ENCODE assay signal across 35 mouse cellular contexts in the genomic region with DNA sequence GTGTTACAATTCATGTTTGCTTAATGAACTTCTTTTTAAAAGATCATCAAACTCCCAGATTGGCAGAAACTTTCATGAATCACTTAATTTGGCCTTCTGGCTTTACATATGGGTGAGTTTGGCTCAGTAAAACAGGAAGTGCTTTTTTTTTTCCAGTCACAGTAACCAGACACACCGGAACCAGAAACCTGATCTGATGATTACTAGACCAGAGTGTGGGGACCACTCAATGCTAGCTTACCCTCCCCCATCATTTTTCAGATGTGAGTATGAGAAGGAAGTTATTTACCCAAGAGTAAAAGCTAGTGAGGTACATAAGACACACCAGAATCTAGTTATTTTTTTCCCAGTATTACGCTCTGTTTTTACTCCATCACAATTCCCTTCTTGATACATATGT. TPM values are rescaled to one million over a fixed set of nuclear protein-coding genes. Genes with fewer than 3 reads are reported as not detected.
A peak's percentile ranks its signal among the peaks of the same experiment; 100 is the strongest.
DNase-seq lines count a peak whose midpoint lies in the region; ATAC-seq lines count a peak whose summit lies in the region.
"Had no signal": no experiment of that assay in that cellular context is flagged by ENCODE, and none has a peak within 500 bp of the region (broad histone marks: within the 10 kb centered on the region; RNA-seq: fewer than 3 reads in every experiment).

No protein-coding gene starts in this region.

- H3K27ac ChIP-seq in limb, embryonic 11.5 days (replicated peaks; ENCODE audit: low read depth, low read length), result no peak overlapping the region
- no peak overlapping the region for H3K27ac ChIP-seq in limb, embryonic 10.5 days
- H3K27ac ChIP-seq in intestine, embryonic 16.5 days (ENCODE audit: low read length), result no peak overlapping the region
- H3K27ac ChIP-seq: embryonic facial prominence, embryonic 13.5 days; heart, embryonic 10.5 days; heart, embryonic 15.5 days; hindbrain, embryonic 15.5 days; kidney, embryonic 15.5 days; left cerebral cortex, adult 2 months; liver, embryonic 15.5 days; lung, embryonic 15.5 days; midbrain, embryonic 12.5 days; neural tube, embryonic 12.5 days had no signal

- peak; percentile 51; the same call in 1 of the 2 replicates for ATAC-seq in limb, embryonic 11.5 days (ENCODE audit: insufficient number of reproducible peaks, low FRiP score, low TSS enrichment, low read depth)
- peak; percentile 43 for ATAC-seq in activated CD4-positive, CD25-positive, alpha-beta regulatory T cell, adult 4 months
- ATAC-seq in hematopoietic stem cell, adult 5-6 weeks (replicated peaks in 1 of 2; ENCODE audit: insufficient read depth in 1 of 2, low FRiP score in 2 of 2, low TSS enrichment in 1 of 2, low read depth in 1 of 2, poor library complexity in 2 of 2, severe bottlenecking in 2 of 2), result peak; percentile 81
- ATAC-seq in intestine, embryonic 16.5 days, result no peak
- ATAC-seq: forebrain, embryonic 16.5 days; inflammation-experienced regulatory T-cells, adult 6 months had no signal

- H3K4me1 ChIP-seq in limb, embryonic 11.5 days (ENCODE audit: control insufficient read depth, insufficient read depth, low read length), result no peaks in the 10 kb centered on the region
- H3K4me1 ChIP-seq in limb, embryonic 10.5 days, result no peaks in the 10 kb centered on the region
- no peaks in the 10 kb centered on the region for H3K4me1 ChIP-seq in intestine, embryonic 16.5 days (ENCODE audit: control insufficient read depth, insufficient read depth, low read length)
- H3K4me1 ChIP-seq: embryonic facial prominence, embryonic 13.5 days; heart, embryonic 10.5 days; heart, embryonic 15.5 days; hindbrain, embryonic 15.5 days; kidney, embryonic 15.5 days; liver, embryonic 15.5 days; lung, embryonic 15.5 days; midbrain, embryonic 12.5 days; neural tube, embryonic 12.5 days had no signal

- H3K36me3 ChIP-seq in limb, embryonic 11.5 days (ENCODE audit: control insufficient read depth, insufficient read depth, low read length), result no peaks in the 10 kb centered on the region
- H3K36me3 ChIP-seq in limb, embryonic 10.5 days, result no peaks in the 10 kb centered on the region
- H3K36me3 ChIP-seq in splenic B cell, adult 2 months (ENCODE audit: control insufficient read depth, insufficient read depth, low read length, poor library complexity, severe bottlenecking), result no peaks in the 10 kb centered on the region
- H3K36me3 ChIP-seq in intestine, embryonic 16.5 days (ENCODE audit: control insufficient read depth, insufficient read depth, low read length), result no peaks in the 10 kb centered on the region
- H3K36me3 ChIP-seq: embryonic facial prominence, embryonic 13.5 days; heart, embryonic 10.5 days; heart, embryonic 15.5 days; hindbrain, embryonic 15.5 days; kidney, embryonic 15.5 days; liver, embryonic 15.5 days; lung, embryonic 15.5 days; midbrain, embryonic 12.5 days; neural tube, embryonic 12.5 days had no signal

- H3K27me3 ChIP-seq in limb, embryonic 11.5 days (ENCODE audit: control insufficient read depth, insufficient read depth, low read length), result no peaks in the 10 kb centered on the region
- peaks cover 48% of the 10 kb centered on the region for H3K27me3 ChIP-seq in limb, embryonic 10.5 days (ENCODE audit: low read depth, poor library complexity, severe bottlenecking)
- H3K27me3 ChIP-seq in splenic B cell, adult 2 months (ENCODE audit: control insufficient read depth, insufficient read depth, low read length, poor library complexity, severe bottlenecking), result no peaks in the 10 kb centered on the region
- H3K27me3 ChIP-seq in intestine, embryonic 16.5 days (replicated peaks; ENCODE audit: control insufficient read depth, insufficient read depth, low read length), result no peaks in the 10 kb centered on the region
- H3K27me3 ChIP-seq: heart, embryonic 15.5 days; hindbrain, embryonic 15.5 days; liver, embryonic 15.5 days; lung, embryonic 15.5 days; midbrain, embryonic 12.5 days; neural tube, embryonic 12.5 days had no signal

- H3K9ac ChIP-seq in limb, embryonic 11.5 days (ENCODE audit: low read length), result no peak overlapping the region
- H3K9ac ChIP-seq in intestine, embryonic 16.5 days (ENCODE audit: low read depth, low read length), result no peak overlapping the region
- H3K9ac ChIP-seq: embryonic facial prominence, embryonic 13.5 days; heart, embryonic 15.5 days; hindbrain, embryonic 15.5 days; kidney, embryonic 15.5 days; liver, embryonic 15.5 days; lung, embryonic 15.5 days; midbrain, embryonic 12.5 days; neural tube, embryonic 12.5 days had no signal

- no peak overlapping the region for H3K4me3 ChIP-seq in limb, embryonic 11.5 days (ENCODE audit: low read depth, low read length)
- no peak overlapping the region for H3K4me3 ChIP-seq in limb, embryonic 10.5 days
- no peak overlapping the region for H3K4me3 ChIP-seq in intestine, embryonic 16.5 days (ENCODE audit: low read length)
- H3K4me3 ChIP-seq: embryonic facial prominence, embryonic 13.5 days; erythroblast, embryonic 14.5 days; heart, embryonic 10.5 days; heart, embryonic 15.5 days; hindbrain, embryonic 15.5 days; kidney, embryonic 15.5 days; left cerebral cortex, adult 2 months; liver, embryonic 15.5 days; lung, embryonic 15.5 days; megakaryocyte, embryonic 14.5 days; midbrain, embryonic 12.5 days; myocyte; neural tube, embryonic 12.5 days had no signal

- no peaks in the 10 kb centered on the region for H3K9me3 ChIP-seq in limb, embryonic 11.5 days (ENCODE audit: control insufficient read depth, low read length)
- H3K9me3 ChIP-seq in limb, embryonic 10.5 days (replicated peaks), result no peaks in the 10 kb centered on the region
- H3K9me3 ChIP-seq in intestine, embryonic 16.5 days (ENCODE audit: control insufficient read depth, low read length), result no peaks in the 10 kb centered on the region
- H3K9me3 ChIP-seq: embryonic facial prominence, embryonic 13.5 days; heart, embryonic 10.5 days; heart, embryonic 15.5 days; hindbrain, embryonic 15.5 days; kidney, embryonic 15.5 days; liver, embryonic 15.5 days; lung, embryonic 15.5 days; megakaryocyte, embryonic 14.5 days; midbrain, embryonic 12.5 days; neural tube, embryonic 12.5 days had no signal

- 62% methylated on average over 2 of the region's 2 CpGs for WGBS in limb, embryonic 11.5 days
- 80% methylated on average over 2 of the region's 2 CpGs for WGBS in limb, embryonic 10.5 days
- 67% methylated on average over 2 of the region's 2 CpGs for WGBS in intestine, embryonic 16.5 days

- no peak overlapping the region for H3K4me2 ChIP-seq in limb, embryonic 11.5 days (ENCODE audit: low read depth, severe bottlenecking)
- no peak overlapping the region for H3K4me2 ChIP-seq in intestine, embryonic 16.5 days (ENCODE audit: low read depth, low read length)
- H3K4me2 ChIP-seq: embryonic facial prominence, embryonic 13.5 days; heart, embryonic 15.5 days; hindbrain, embryonic 15.5 days; kidney, embryonic 15.5 days; liver, embryonic 15.5 days; lung, embryonic 15.5 days; midbrain, embryonic 12.5 days; neural tube, embryonic 12.5 days had no signal

- DNase-seq in limb, embryonic 11.5 days (ENCODE audit: low spot score), result no peak
- no peak for DNase-seq in limb, embryonic 10.5 days (ENCODE audit: low spot score)
- peak; percentile 60 for DNase-seq in splenic B cell, adult 2 months (ENCODE audit: low read depth, low spot score)
- no peak for DNase-seq in right cerebral cortex, postnatal 4 days
- DNase-seq: adrenal gland, postnatal 25 days; cerebellum, adult 11-12 months; cerebellum, adult 9-11 months; gastrocnemius, postnatal 10 days; heart, adult 11 months; kidney, adult 18-20 months; kidney, postnatal 25 days; lung, postnatal 36 days; thymus, adult 2 months; thymus, postnatal 36 days had no signal

RNA-seq across cellular contexts. Expression of a gene that starts 6.5 kb away (rescaled TPM):
- 2.2 and 2.9 TPM in 2 replicates for polyA plus RNA-seq in limb, embryonic 11.5 days (2014; fragmentation: Nextera tagmentation; extraction: Ambion mirVana)
- polyA plus RNA-seq in limb, embryonic 10.5 days (2016; fragmentation: Nextera tagmentation; extraction: Ambion mirVana), result 1.3 and 1.7 TPM in 2 replicates
- polyA plus RNA-seq in activated CD4-positive, CD25-positive, alpha-beta regulatory T cell, adult 4 months (2017; shearing (Covaris generic)), result under 1 TPM; 0.71 to 0.78 TPM
- total RNA-seq in hematopoietic stem cell, adult 5-6 weeks (2017), result not detected in 2 replicates
- 0.40 and 0.76 TPM in 2 replicates for polyA plus RNA-seq in intestine, embryonic 16.5 days (2015; fragmentation: Nextera tagmentation; extraction: Ambion mirVana)
- total RNA-seq: adrenal gland, adult 18-20 months; adrenal gland, postnatal 25 days; heart, postnatal 25 days; liver, adult 2 months had no signal
- polyA plus RNA-seq: erythroblast, embryonic 14.5 days; heart, embryonic 15.5 days; liver, adult 2 months had no signal
